Mouse (Mus musculus) cerebellum, adult 11-12 months (tissue): Measurements from ENCODE around the gene Cd151.

ENCODE experiments used
- DNase-seq: peaks from one replicate; pipeline ENCODE4 v3.0.0; 2022

Cd151 gene

GRCm38 (mm10) chr7:141467230-141468030 is at the start of gene Cd151:
Gene Cd151 (plus strand): TSS chr7:141467392.
- DNase-seq, result peak; percentile 80

DNA sequence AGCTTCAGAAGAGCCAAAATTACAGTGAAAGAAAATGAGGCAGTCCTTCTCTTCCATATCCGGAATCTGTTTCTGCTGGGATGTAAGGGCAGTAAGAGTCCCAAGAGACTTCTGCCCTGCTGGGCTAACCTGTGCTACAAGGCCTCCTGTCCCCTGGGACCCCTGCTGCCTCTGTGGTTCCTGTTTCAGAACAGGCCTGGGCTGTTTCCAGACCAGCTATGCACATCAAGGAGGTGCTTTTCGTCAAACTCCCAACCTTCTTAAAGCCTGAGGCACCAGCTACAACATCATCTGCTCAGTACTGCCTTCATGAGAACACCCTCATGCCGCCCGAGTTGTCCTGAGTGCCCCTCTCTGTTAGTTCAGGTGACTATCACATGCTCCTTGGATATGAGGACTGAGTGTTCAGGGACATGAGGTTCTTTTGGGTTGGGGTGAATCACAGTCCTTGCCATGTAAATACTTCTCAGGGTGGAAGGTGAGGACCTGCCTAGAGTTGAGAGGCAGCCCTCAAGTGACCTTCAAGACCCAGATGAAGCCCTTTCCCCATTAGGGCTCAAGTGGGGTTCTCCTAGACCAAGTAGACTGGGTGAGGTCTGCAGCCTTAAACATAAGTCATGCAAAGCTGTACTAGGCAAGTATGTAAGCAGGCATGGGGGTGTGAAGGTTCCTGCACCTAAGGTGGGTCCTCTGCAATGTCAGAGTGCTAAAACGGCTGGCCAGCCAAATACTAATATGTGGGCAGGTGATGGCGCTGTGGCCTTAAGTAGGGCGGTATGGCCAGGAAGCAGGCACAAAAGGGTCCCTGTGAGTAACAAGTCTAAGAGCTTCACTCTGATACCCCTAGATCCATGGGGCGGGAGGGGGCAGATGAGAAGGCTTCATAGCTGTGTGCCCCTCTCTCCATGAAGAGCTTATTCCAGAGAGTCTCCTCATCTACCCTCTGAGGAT is 49.2 kb upstream of the Cd151 start:
- DNase-seq, result no peak

DNA sequence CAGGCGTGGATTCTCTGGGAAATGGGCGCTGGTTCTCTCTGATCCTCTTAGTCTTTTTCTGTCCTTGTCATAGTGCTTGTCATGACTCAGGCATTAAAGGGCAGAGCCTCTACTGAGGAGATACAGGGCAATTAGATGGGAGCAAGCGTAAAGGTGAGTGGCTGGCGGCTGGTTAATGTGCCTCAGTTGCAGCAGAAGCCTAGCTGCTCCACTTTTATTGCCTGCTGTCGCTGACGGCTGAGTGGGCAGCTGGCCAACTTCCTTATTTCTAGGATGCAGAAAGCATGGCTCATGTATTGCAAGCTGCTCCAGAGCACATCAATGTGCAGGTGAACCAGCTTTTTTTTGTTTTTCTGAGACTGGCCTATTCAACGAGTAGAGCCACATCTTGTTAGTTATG is 48.2 kb upstream of the Cd151 start:
- DNase-seq, result no peak

GRCm38 (mm10) chr7:141420030-141420702 is 47.0 kb upstream of the Cd151 start:
- no peak for DNase-seq

GRCm38 (mm10) chr7:141423811-141424210 is 43.4 kb upstream of the Cd151 start:
- no peak for DNase-seq

DNA sequence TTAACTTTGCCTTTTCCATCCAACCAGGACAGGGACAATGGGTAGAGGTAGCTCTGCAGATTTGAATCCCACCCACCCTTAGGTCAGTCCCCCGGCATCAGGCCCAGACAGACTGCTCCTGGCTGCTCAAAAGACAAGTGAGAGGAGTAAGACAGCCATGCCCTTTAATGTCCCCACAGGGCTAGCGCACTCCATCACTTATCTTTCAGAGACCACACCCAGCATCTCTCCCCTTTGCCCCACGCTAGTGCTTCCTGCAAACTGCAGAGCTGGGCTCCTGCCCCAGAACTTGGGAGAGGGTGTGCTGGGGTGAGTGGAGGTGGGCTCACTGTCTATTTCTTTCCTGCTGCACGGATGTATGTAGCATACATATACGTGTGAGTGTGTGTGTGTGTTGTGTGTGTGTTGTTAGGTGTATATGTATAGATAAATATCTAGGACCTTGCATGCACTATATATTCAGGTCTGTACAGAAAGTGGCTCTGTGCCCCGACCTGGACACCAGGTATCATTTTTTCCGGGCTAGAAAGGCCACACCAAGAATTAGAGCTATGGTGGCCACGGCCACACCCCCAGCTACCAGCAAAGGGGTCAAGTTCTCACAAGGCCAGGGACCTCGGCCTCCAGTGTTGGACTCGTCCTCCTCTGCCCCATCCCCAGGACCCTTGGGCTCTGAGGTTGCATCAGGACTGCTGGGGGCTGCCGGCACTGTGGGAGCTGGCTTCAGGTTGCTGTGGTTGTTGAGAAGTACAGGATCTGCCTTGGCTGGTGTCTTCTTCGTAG is 40.1 kb upstream of the Cd151 start:
- peak; percentile 51 for DNase-seq

DNA sequence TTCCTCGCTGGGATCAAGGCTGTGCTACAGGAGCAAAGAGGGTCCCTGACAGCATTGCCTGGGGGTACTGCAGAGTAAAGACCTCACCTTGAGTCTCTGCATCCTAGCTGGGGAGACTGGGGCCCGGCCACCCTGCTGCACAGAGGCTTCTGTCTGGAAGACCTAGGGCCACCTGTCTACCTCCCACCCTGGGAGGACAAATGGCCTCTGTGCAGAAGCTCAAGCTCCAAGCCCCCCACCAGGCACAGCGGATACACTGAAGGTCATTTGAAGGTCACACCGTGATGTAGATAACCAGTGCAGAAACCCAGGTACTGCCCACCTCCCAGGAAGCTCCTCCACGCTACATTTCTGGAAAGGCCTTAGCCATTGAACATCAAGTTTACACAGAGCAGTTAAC is 38.5 kb upstream of the Cd151 start:
- peak; percentile 64 for DNase-seq

DNA sequence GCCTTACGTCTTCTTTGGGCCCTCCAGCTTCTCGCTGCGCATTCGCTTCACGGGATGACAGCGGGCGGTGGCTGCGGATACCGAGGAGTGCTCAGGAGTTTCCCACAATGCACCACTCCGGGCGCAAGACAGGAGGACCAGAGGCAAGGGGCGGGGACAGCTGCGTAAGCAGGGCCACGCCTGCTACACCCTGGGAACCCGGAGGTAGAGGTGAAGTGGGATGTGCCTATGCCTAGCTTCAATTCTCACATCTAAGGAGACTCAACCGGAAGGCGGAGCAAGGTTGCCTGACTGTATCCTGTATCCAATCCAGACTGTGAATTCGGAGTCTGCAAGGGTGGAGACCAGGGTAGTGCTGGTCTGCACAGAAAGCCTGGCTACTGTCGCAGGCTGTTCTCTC is 37.9 kb upstream of the Cd151 start, which contains the start of gene Cend1:
Cend1 (minus strand) TSS at position 182 of the 400 bp plus-strand sequence.
- peak; percentile 95 for DNase-seq

- peak; percentile 77 for DNase-seq
These were observed 37.2 kb upstream of the Cd151 start for GRCm38 (mm10) chr7:141429840-141430584.

- peak; percentile 71 for DNase-seq
These were observed 36.5 kb upstream of the Cd151 start for GRCm38 (mm10) chr7:141430585-141431240.

GRCm38 (mm10) chr7:141431434-141432185 is 35.6 kb upstream of the Cd151 start:
- peak; percentile 73 for DNase-seq

- peak; percentile 86 for DNase-seq
These were observed 35.0 kb upstream of the Cd151 start for GRCm38 (mm10) chr7:141432186-141432611.

GRCm38 (mm10) chr7:141432741-141433516 is 34.3 kb upstream of the Cd151 start:
- peak; percentile 98 for DNase-seq

DNA sequence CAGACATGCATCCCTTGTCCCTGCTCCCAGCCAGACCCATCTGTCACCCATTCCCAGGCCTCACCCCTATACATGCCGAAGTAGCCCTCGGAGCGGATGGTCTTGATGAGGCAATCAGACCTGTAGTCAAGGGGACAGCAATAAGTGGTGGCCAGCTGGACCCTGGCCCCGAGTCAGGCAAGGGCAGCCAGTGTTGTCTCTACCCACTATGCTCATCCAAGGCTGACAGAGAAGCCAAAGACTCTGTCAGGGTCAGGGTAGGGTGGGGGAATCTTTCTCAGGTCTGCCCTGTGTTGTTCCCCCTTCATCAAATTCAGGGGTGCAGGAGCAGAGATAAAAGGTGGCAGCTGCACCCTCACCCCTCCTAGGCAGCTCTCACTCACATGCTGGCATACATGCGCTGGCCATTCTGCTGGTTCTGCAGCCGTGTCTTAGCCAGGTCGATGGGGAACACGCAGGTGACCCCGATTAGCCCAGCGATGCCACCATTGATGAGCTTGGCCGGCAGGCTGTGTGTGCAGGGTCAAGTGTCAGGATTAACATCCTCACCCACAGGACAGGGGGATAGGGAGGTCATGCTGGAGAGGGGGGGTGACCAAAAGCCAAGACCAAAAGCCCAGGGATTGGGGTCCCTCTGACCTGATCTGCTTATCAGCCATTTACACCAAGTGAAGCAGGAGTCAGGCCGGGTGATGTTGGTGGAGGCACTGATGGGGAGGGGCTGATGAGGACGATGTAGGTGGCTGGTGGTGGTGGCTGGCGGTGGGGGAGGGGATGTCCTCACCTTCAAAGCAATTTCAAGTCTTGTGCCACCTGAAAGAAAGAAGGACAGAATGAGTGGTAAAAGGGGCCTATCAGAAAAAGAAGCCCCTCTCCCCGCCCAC is 33.4 kb upstream of the Cd151 start:
- DNase-seq, result peak; percentile 83

DNA sequence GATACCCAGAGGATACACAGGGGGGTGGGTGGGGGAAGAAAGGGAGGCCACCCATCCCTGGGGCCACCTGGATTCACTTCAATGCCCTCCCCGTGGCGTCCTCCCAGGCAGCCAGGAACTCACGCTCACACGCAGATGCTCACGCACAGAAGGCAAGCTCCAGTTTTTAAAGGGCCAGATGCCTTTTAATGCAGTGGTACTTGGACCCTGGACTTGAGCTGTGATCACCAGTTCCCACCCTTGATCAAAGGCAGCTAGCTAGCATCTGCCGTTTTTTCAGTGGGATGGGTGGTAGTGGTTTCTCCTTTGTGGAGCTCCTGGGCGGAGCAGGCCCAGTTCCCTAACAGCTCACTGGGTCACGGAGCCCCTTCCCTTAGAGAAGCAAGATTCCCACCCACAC is 32.7 kb upstream of the Cd151 start:
- peak; percentile 88 for DNase-seq

- DNase-seq, result peak; percentile 84
These were observed 31.9 kb upstream of the Cd151 start for GRCm38 (mm10) chr7:141435129-141435855.

DNA sequence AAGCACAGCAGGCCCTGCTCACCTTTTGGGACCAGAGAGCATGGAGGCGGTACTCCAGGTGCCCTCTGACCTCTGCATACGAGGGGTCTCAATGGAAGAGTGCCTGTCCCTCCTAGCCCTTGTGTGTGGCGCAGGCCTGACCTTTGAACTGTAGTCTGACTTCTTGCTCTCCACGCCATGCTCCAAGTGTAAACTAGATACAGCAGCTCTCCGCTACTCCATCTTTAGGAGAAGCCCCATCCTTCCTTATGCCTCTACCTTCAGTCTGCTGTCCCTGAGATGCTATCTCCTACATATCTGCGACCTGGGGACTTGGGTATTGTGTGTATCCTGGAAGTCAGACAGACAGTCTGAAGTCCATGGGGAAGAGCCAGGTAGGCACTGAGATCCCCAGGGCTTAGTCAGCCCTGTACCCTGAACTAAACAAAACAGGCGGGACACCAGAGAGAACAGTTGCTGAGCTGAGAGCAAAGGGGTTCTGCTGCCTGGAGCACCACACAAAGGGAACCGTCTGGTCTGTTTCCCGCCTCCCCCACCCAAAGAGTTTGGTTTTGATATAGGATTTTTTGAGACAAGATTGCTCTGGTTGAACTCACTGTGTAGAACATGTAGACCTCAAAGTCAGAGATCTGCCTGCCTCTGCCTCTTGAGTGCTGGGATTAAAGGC is 31.2 kb upstream of the Cd151 start:
- DNase-seq, result peak; percentile 77
